Mouse (Mus musculus) myocyte (in vitro differentiated cells): ENCODE measurements at regions not wholly inside any gene's neighbourhood (a gene's known extent, or its start where the extent isn't known, plus 50 kb on each side); places are given as distances from the start of the nearest gene placed in this dataset.

Source experiments
- CEBPB ChIP-seq: IDR thresholded peaks from 2 replicates; pipeline ENCODE4 v1.6.1; 2011; ENCODE audit warnings: mild to moderate bottlenecking, moderate library complexity; ENCODE audit not compliant: poor library complexity, insufficient read depth, severe bottlenecking
- E2F4 ChIP-seq: IDR thresholded peaks from one replicate; pipeline ENCODE4 v1.6.1; 2011; ENCODE audit warnings: mild to moderate bottlenecking, control low read depth, moderate library complexity; ENCODE audit not compliant: insufficient read depth
- MAX ChIP-seq: IDR thresholded peaks from one replicate; pipeline ENCODE4 v1.6.1; 2011; ENCODE audit warnings: low read depth, mild to moderate bottlenecking, control low read depth
- MYOD1 ChIP-seq, 3 experiments: IDR thresholded peaks; one replicate each; pipeline ENCODE4 v1.6.1; 2011; ENCODE audit warnings: control low read depth in 2 of 3, low read depth in 2 of 3, mild to moderate bottlenecking in 2 of 3, moderate library complexity in 1 of 3; ENCODE audit not compliant: insufficient read length in 2 of 3, control insufficient read depth in 1 of 3
- MYOG ChIP-seq, 3 experiments: IDR thresholded peaks; one replicate each; pipeline ENCODE4 v1.6.1; 2011; ENCODE audit warnings: control low read depth in 2 of 3, low read depth in 2 of 3, mild to moderate bottlenecking in 2 of 3; ENCODE audit not compliant: insufficient read length in 2 of 3, control insufficient read depth in 1 of 3, insufficient read depth in 1 of 3
- POLR2A ChIP-seq: IDR thresholded peaks from one replicate; pipeline ENCODE4 v1.6.1; 2011; ENCODE audit warnings: low read depth, mild to moderate bottlenecking, control low read depth, moderate library complexity; ENCODE audit not compliant: insufficient read length
- POLR2AphosphoS2 ChIP-seq: IDR thresholded peaks from one replicate; pipeline ENCODE4 v1.6.1; 2011; ENCODE audit warnings: low read depth, control low read depth; ENCODE audit not compliant: insufficient read length
- SRF ChIP-seq: IDR thresholded peaks from one replicate; pipeline ENCODE4 v1.6.1; 2011; ENCODE audit warnings: low read depth; ENCODE audit not compliant: control insufficient read depth, insufficient read length
- TCF12 ChIP-seq: IDR thresholded peaks from one replicate; pipeline ENCODE4 v1.6.1; 2011; ENCODE audit warnings: mild to moderate bottlenecking, control low read depth; ENCODE audit not compliant: poor library complexity, insufficient read depth, severe bottlenecking
- TCF3 ChIP-seq: IDR thresholded peaks from one replicate; pipeline ENCODE4 v1.6.1; 2011; ENCODE audit warnings: low read depth, control low read depth; ENCODE audit not compliant: insufficient read length
- USF1 ChIP-seq: IDR thresholded peaks from one replicate; pipeline ENCODE4 v1.6.1; 2011; ENCODE audit warnings: low read depth, mild to moderate bottlenecking, control low read depth, moderate library complexity

DNA sequence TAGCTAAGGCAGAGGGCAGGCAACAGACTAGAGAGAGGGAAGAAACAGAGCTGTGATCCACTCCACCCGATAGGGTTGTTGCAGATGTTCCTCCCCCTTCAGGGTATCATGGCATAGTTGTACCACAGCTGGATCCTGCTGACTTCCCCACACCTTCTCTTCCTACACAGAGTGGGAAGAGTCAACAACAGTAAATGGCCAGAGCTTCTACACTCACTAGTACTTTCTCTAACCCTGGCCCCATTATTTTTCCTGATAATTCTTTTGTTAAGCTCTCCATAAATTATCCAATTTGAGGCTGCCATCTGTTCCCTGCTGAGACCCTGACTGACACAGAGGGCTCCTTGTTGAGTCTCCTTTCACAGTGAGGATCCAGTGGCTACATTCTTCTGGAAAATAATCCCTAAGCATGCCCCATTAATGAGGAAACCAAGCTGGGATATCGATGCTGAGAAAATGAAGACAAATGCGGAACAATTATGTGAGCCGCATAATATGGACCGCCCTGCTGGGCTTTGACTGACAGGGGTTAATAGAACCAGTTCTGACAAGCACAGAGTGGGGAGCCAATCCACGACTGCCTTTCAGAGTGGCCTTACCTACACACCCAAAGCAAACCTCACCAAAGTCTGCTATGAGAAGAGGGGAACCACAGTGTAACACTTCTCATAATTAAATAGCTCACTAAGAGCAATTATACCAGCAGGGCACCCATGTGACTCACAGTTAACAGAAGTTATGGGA lies 537.7 kb upstream of the Jmjd1c start:
- TF ChIP-seq MYOG (IDR thresholded peaks at IDR 0.05; ENCODE audit: control insufficient read depth in 1 of 3, insufficient read depth in 1 of 3, insufficient read length in 2 of 3, low read depth in 2 of 3) (no peak), POLR2AphosphoS2 (no peak), POLR2A (no peak), E2F4 (no peak), CEBPB (no peak), TCF12 (no peak), MAX (no peak), MYOD1 (IDR thresholded peaks at IDR 0.05; ENCODE audit: control insufficient read depth in 1 of 3, insufficient read length in 2 of 3, low read depth in 2 of 3) (no peak), USF1 (no peak), SRF (no peak), TCF3 (no peak)
